Mouse (Mus musculus) monocyte, adult 5-6 weeks (primary cell): Measurements from ENCODE around the gene Grik3. TPM values are rescaled to one million over a fixed set of nuclear protein-coding genes. Genes with fewer than 3 reads are reported as not detected.

ENCODE experiments used
- ATAC-seq: fragments of 153-309, 156-312 bp; replicated peaks from 2 replicates; pipeline ENCODE4 v1.8.0; 2017; ENCODE audit warnings: mild to moderate bottlenecking; ENCODE audit not compliant: low TSS enrichment, insufficient number of reproducible peaks, severe bottlenecking, poor library complexity, low FRiP score
- total RNA-seq: library from RNA; stranded (forward); fragments of 200-1000, 200-491, 200-594 nt; gene quantifications from 3 replicates; pipeline ENCODE4 v1.2.3, GENCODE M21; 2017

Gene Grik3
- not detected in 3 replicates for total RNA-seq

GRCm38 (mm10) chr4:125490661-125491504, at the start of gene Grik3:
TSS of gene Grik3 (plus strand) at chr4:125490700.
- ATAC-seq = no peak

DNA sequence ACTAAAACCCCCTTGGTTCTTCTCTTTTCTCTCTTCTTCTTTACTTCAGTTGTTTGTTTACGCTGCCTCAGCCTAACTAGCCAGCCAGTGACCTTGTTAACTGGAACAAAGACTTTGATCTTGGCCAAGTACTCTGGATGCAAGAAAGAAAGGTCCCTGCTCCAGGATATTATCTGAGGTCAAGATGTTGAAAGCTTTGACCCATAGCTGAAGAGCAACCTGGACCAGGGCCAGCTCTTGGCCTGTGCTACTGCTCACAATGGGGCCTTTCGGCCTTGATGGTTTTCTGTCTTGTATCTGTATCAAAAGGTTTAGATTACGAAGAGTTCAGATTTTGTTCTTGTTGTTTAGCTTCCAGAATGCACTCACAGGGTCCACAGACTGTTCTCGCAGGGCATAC, 48.7 kb upstream of the Grik3 start:
- no peak for ATAC-seq

DNA sequence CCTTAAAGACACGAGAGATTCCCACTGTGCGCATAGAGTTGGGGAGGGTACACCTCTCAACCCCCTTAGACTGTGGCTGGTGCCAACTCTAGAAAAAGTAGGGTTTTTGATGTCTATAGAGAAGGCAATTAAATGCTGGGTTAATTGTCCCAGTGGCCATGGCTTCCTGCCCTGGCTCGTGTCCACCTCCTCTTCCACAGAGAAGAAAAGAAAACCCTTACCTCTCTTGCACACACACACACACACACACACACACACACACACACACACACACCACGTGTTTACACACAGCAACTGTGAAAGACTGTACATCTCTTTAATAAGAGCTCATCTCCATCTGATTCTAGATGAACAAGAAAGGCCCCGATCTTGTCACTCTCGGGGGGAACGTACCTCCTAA, 46.1 kb upstream of the Grik3 start:
- ATAC-seq = no peak

GRCm38 (mm10) chr4:125450602-125451321, 39.7 kb upstream of the Grik3 start:
- no peak for ATAC-seq

DNA sequence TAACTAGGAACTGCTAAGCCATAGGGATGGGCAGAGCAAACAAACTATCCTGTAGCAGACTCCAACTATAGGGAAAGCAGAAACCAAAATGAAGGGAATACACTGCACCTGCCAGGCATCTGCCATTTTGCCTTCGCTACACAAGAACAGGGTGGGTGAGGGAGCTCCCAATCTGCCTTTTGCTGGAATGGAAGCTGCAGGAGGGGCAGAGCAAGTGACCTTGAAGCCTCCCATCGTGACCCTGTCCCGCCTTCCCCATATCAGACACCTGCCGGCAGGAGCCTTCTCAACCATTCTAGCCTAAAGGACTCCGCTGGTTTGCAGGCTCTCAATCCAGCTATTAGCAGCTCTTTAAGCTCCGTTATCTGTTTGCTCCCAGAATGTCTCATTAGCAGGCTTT, 38.7 kb upstream of the Grik3 start:
- ATAC-seq = no peak

DNA sequence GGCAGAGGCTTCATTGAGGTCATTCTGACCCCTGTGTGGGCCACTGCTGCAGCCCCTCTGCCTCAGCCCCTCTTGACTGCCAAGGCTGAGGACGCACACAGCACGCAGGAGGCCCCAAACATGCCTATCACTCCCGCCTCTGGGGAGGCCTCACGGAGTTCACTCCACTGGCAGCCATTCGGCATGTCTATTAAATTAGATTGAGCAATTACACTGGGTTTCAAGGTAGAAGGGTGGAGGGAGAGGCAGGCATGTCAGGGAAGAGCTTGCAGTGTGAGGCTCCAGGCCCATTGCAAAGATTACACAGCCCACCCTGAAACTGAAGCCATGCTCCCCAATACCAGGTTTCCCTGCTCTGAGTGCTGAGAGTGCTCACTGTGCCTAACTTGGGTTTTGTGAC, 34.0 kb upstream of the Grik3 start:
- ATAC-seq = no peak

- ATAC-seq = no peak
These were observed 33.1 kb upstream of the Grik3 start for GRCm38 (mm10) chr4:125457152-125458093.

GRCm38 (mm10) chr4:125459791-125460190, 30.7 kb upstream of the Grik3 start:
- ATAC-seq = no peak

DNA sequence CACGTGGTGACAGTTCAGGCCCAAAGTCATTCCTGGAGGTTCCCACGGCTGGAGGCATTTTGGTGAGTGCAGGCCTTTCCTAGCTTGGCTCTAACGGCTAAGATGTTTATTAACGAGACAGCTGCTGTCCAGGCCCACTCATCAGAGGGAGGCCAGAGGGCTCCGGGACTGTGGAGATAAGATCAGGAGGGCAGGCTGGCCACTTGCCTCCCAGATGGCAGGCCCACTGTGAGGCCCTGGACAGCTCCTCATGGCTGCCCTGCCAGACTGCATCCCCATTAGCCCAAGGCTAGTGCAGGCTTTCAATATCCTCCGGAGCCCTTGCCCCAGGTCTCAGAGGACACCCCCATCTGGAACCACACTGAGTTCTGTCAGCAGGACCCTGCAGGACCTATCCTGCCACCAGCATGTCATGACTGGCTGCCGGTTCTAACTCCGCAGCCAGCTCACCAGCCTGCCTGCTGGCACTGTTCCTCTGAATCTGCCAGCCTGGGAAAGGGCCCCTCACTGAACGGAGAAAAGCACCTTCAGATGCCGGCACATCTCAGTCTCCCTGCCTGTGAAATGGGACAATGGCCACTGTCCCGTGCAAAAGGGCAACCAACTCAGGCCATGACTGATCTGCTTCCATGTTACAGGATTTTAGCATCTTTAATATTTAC, 20.7 kb upstream of the Grik3 start:
- no peak for ATAC-seq

DNA sequence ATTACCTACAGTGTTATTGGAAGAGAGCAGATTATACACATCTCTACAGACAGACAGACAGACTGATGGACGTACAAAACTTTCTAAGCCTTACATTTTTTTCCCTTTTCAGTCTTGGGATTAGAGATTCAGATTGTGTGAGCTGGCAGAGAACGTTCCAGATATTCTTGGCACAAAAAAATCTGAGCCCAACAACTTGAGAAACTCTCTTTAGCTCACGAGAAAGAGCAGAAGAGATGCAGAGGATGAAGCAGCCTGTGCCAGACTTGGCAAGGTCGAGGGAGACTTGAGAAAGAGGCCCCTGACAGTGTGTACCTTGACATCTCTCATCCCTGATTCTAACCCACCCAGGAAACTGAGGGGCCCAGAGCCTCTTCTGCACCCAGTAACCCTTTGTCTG, 15.6 kb upstream of the Grik3 start:
- ATAC-seq = no peak

- ATAC-seq = no peak
These were observed 12.4 kb upstream of the Grik3 start for GRCm38 (mm10) chr4:125478071-125478470.

GRCm38 (mm10) chr4:125481256-125481655, 9.2 kb upstream of the Grik3 start:
- no peak for ATAC-seq

GRCm38 (mm10) chr4:125484131-125484530, 6.4 kb upstream of the Grik3 start:
- no peak for ATAC-seq

DNA sequence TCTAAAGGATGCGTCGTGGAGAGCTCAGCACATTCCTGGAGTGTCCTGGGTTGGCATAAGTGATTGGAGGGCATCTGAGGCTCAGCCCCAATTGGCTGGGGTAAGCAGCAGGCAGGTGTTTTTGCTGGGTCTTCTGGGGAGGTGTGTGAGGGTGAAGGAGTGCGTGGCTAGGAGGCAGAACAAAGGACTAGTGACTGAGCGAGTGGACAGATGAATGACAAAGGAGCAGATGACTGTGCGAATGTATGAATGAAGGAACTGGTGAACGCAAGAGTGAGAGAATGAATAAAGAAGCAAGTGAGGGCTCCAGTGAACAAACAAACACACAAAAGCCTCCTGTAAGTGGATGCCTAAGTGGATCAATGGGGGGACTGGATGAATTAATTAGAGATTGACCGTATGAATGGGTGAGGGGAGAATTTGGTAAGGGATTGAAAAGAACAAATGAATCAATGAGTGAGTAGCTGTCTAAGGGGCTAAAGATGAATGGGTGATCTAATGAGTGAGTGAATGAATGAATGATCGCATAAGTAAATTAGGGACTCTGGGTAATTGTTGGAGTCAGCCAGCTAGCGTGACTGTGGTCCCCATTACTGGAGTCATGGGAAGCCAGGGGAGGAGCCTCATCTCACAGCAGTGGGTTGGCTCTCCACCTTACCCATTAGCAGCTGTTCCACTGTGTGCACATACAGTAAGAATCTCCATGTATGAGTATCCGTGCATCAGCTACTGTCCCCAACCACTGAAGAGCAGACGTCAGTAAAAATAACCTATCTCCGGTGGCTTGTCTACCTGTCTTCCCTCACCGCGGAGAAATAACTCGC, 4.9 kb upstream of the Grik3 start:
- no peak for ATAC-seq

GRCm38 (mm10) chr4:125486616-125487015, 3.9 kb upstream of the Grik3 start:
- no peak for ATAC-seq

- no peak for ATAC-seq
These were observed 3.5 kb upstream of the Grik3 start for GRCm38 (mm10) chr4:125487031-125487430.

DNA sequence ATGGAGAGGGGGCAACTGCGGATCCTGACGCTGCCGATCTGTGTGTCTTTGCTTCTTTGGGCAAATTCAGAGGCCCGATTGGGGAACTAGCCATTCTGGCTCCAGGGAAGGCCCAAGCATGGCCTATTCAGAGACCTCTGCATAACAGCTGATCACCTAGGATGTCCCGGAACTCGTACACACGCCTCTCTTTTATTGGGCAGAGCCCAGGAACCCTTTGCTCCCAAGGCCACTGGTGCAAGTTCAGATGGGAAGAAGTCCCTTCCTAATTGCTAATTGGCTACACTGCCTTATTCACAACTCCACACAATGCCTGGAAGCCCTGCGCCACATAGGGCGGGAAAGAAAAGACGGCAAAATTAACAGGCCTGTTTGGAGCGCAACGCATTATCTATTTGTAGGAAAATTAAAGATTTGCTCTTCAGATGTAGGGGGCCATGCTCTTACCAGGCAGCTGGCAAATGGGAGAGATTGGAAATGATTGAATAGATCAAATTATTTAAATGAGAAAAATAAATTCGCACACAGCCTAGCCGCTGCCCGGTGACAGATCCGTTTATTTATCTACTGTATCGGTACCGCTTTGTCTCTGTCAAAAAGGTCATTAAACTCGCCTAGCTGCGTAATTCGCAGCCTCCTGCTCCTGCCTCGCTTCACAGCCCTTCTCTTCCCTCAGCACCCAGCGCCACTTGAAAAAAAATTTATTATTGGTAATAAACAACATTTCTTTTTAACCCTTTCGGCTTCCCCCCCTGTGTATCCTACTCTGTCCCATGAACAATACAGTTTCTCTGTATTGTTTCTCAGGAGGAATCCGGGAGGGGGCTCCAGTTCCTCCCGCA, 1.5 kb upstream of the Grik3 start:
- no peak for ATAC-seq
